Mouse (Mus musculus): ENCODE measurements at regions not wholly inside any gene's neighbourhood (a gene's known extent, or its start where the extent isn't known, plus 50 kb on each side); places are given as distances from the start of the nearest gene placed in this dataset.

- Histone ChIP-seq H3K4me3 (ENCODE audit: insufficient read depth, low read length) (no peak overlapping the region), H3K27ac (ENCODE audit: insufficient read depth, low read depth, low read length) (no peak overlapping the region), H3K4me1 (ENCODE audit: control insufficient read depth, insufficient read depth, low read length) (peaks cover 2% of the 10 kb centered on the region; the same call in 1 of the 2 replicates)
- TF ChIP-seq POLR2A (IDR thresholded peaks at IDR 0.05; ENCODE audit: borderline replicate concordance, low read depth, low read length), result no peak
- no peak for TF ChIP-seq CTCF (IDR thresholded peaks at IDR 0.05; ENCODE audit: low read depth, low read length)
Measured at GRCm38 (mm10) chr11:20988871-20989270, 102.2 kb upstream of the Peli1 start.

GRCm38 (mm10) chr11:20993580-20993979 lies 97.5 kb upstream of the Peli1 start:
- TF ChIP-seq POLR2A (IDR thresholded peaks at IDR 0.05; ENCODE audit: borderline replicate concordance, low read depth, low read length) (no peak), CTCF (IDR thresholded peaks at IDR 0.05; ENCODE audit: low read depth, low read length) (no peak)
- H3K27ac ChIP-seq (ENCODE audit: insufficient read depth, low read depth, low read length), result no peak overlapping the region
- no peaks in the 10 kb centered on the region for H3K4me1 ChIP-seq (ENCODE audit: control insufficient read depth, insufficient read depth, low read length)
- no peak overlapping the region for H3K4me3 ChIP-seq (ENCODE audit: insufficient read depth, low read length)

GRCm38 (mm10) chr11:21001400-21001799 lies 89.7 kb upstream of the Peli1 start:
- TF ChIP-seq CTCF (IDR thresholded peaks at IDR 0.05; ENCODE audit: low read depth, low read length), result no peak
- no peak for TF ChIP-seq POLR2A (IDR thresholded peaks at IDR 0.05; ENCODE audit: borderline replicate concordance, low read depth, low read length)
- Histone ChIP-seq H3K27ac (ENCODE audit: insufficient read depth, low read depth, low read length) (no peak overlapping the region), H3K4me1 (ENCODE audit: control insufficient read depth, insufficient read depth, low read length) (peaks cover under 1% of the 10 kb centered on the region)

GRCm38 (mm10) chr11:21007222-21007621 lies 83.9 kb upstream of the Peli1 start:
- no peak overlapping the region for H3K4me3 ChIP-seq (ENCODE audit: insufficient read depth, low read length)
- peaks cover 15% of the 10 kb centered on the region for H3K4me1 ChIP-seq (ENCODE audit: control insufficient read depth, insufficient read depth, low read length)
- H3K27ac ChIP-seq (ENCODE audit: insufficient read depth, low read depth, low read length), result no peak overlapping the region
- TF ChIP-seq POLR2A (IDR thresholded peaks at IDR 0.05; ENCODE audit: borderline replicate concordance, low read depth, low read length), result no peak
- no peak for TF ChIP-seq CTCF (IDR thresholded peaks at IDR 0.05; ENCODE audit: low read depth, low read length)

More at GRCm38 (mm10) chr11:21001400-21001799, 89.7 kb upstream of the Peli1 start:
- H3K4me3 ChIP-seq (ENCODE audit: insufficient read depth, low read length), result no peak overlapping the region

GRCm38 (mm10) chr11:21009505-21009904 lies 81.6 kb upstream of the Peli1 start:
- Histone ChIP-seq H3K4me1 (ENCODE audit: control insufficient read depth, insufficient read depth, low read length) (peaks cover 24% of the 10 kb centered on the region), H3K4me3 (ENCODE audit: insufficient read depth, low read length) (no peak overlapping the region), H3K27ac (ENCODE audit: insufficient read depth, low read depth, low read length) (no peak overlapping the region)
- TF ChIP-seq CTCF (IDR thresholded peaks at IDR 0.05; ENCODE audit: low read depth, low read length) (no peak), POLR2A (IDR thresholded peaks at IDR 0.05; ENCODE audit: borderline replicate concordance, low read depth, low read length) (no peak)

GRCm38 (mm10) chr11:21010867-21011266 lies 80.2 kb upstream of the Peli1 start:
- Histone ChIP-seq H3K4me1 (ENCODE audit: control insufficient read depth, insufficient read depth, low read length) (peaks cover 32% of the 10 kb centered on the region), H3K27ac (ENCODE audit: insufficient read depth, low read depth, low read length) (no peak overlapping the region), H3K4me3 (ENCODE audit: insufficient read depth, low read length) (no peak overlapping the region)
- TF ChIP-seq POLR2A (IDR thresholded peaks at IDR 0.05; ENCODE audit: borderline replicate concordance, low read depth, low read length) (no peak), CTCF (IDR thresholded peaks at IDR 0.05; ENCODE audit: low read depth, low read length) (no peak)

GRCm38 (mm10) chr11:21014250-21014649 lies 76.8 kb upstream of the Peli1 start:
- TF ChIP-seq CTCF (IDR thresholded peaks at IDR 0.05; ENCODE audit: low read depth, low read length) (no peak), POLR2A (IDR thresholded peaks at IDR 0.05; ENCODE audit: borderline replicate concordance, low read depth, low read length) (no peak)
- H3K4me3 ChIP-seq (ENCODE audit: insufficient read depth, low read length), result no peak overlapping the region

GRCm38 (mm10) chr11:21015536-21015935 lies 75.6 kb upstream of the Peli1 start:
- H3K27ac ChIP-seq (ENCODE audit: insufficient read depth, low read depth, low read length), result no peak overlapping the region
- H3K4me3 ChIP-seq (ENCODE audit: insufficient read depth, low read length), result no peak overlapping the region
- peaks cover 19% of the 10 kb centered on the region for H3K4me1 ChIP-seq (ENCODE audit: control insufficient read depth, insufficient read depth, low read length)
- TF ChIP-seq CTCF (IDR thresholded peaks at IDR 0.05; ENCODE audit: low read depth, low read length), result no peak
- no peak for TF ChIP-seq POLR2A (IDR thresholded peaks at IDR 0.05; ENCODE audit: borderline replicate concordance, low read depth, low read length)

More at GRCm38 (mm10) chr11:21014250-21014649, 76.8 kb upstream of the Peli1 start:
- Histone ChIP-seq H3K4me1 (ENCODE audit: control insufficient read depth, insufficient read depth, low read length) (peaks cover 25% of the 10 kb centered on the region), H3K27ac (ENCODE audit: insufficient read depth, low read depth, low read length) (peak overlapping the region; percentile 13; the same call in 1 of the 2 replicates)

GRCm38 (mm10) chr11:21016133-21016746 lies 74.9 kb upstream of the Peli1 start:
- H3K27ac ChIP-seq (ENCODE audit: insufficient read depth, low read depth, low read length), result no peak overlapping the region
- H3K4me1 ChIP-seq (ENCODE audit: control insufficient read depth, insufficient read depth, low read length), result peaks cover 18% of the 10 kb centered on the region
- no peak overlapping the region for H3K4me3 ChIP-seq (ENCODE audit: insufficient read depth, low read length)
- TF ChIP-seq CTCF (IDR thresholded peaks at IDR 0.05; ENCODE audit: low read depth, low read length) (no peak), POLR2A (IDR thresholded peaks at IDR 0.05; ENCODE audit: borderline replicate concordance, low read depth, low read length) (no peak)

GRCm38 (mm10) chr11:21016791-21017329 lies 74.2 kb upstream of the Peli1 start:
- Histone ChIP-seq H3K4me3 (ENCODE audit: insufficient read depth, low read length) (no peak overlapping the region), H3K27ac (ENCODE audit: insufficient read depth, low read depth, low read length) (no peak overlapping the region), H3K4me1 (ENCODE audit: control insufficient read depth, insufficient read depth, low read length) (peaks cover 18% of the 10 kb centered on the region)
- TF ChIP-seq CTCF (IDR thresholded peaks at IDR 0.05; ENCODE audit: low read depth, low read length), result no peak
- TF ChIP-seq POLR2A (IDR thresholded peaks at IDR 0.05; ENCODE audit: borderline replicate concordance, low read depth, low read length), result no peak
